9 mouse cellular contexts compared by ENCODE assay signal in genomic region chr7:16848579-16848978, GRCm38 (mm10). TPM values are rescaled to one million over a fixed set of nuclear protein-coding genes. Genes with fewer than 3 reads are reported as not detected.
DNase-seq lines count a peak whose midpoint lies in the region; ATAC-seq and TF ChIP-seq lines count a peak whose summit lies in the region.
"Had no signal": no experiment of that assay in that cellular context is flagged by ENCODE, and none has a peak within 500 bp of the region (broad histone marks: within the 10 kb centered on the region; RNA-seq: fewer than 3 reads in every experiment).

No protein-coding gene starts in this region.

- no peak for TF ChIP-seq POLR2A in testis, adult 2 months (IDR thresholded peaks at IDR 0.05; ENCODE audit: control insufficient read depth, low read depth, low read length)

- no peak for ATAC-seq in midbrain, embryonic 15.5 days (replicated peaks)

- TF ChIP-seq CTCF in testis, adult 2 months (IDR thresholded peaks at IDR 0.05; ENCODE audit: control insufficient read depth, insufficient read depth, insufficient replicate concordance, low read depth, low read length): peak; percentile 74; the same call in 1 of the 2 replicates

- no peak overlapping the region for H3K9ac ChIP-seq in midbrain, embryonic 15.5 days
- H3K9ac ChIP-seq: embryonic facial prominence, embryonic 15.5 days; limb, embryonic 12.5 days had no signal

- H3K27ac ChIP-seq in midbrain, embryonic 10.5 days (replicated peaks): 0 out of 2 replicates have a peak overlapping the region, but pooled peaks have one; percentile 7
- H3K27ac ChIP-seq in midbrain, embryonic 15.5 days: no peak overlapping the region
- no peak overlapping the region for H3K27ac ChIP-seq in testis, adult 2 months (ENCODE audit: control insufficient read depth, insufficient read depth, low read depth, low read length)
- H3K27ac ChIP-seq: embryonic facial prominence, embryonic 15.5 days; limb, embryonic 12.5 days had no signal

- H3K36me3 ChIP-seq in midbrain, embryonic 10.5 days: peaks cover 60% of the 10 kb centered on the region
- no peaks in the 10 kb centered on the region; the same call in 1 of the 2 replicates for H3K36me3 ChIP-seq in midbrain, embryonic 15.5 days (replicated peaks)
- no peaks in the 10 kb centered on the region for H3K36me3 ChIP-seq in testis, adult 2 months (ENCODE audit: control insufficient read depth, insufficient read depth, low read length)

- H3K4me2 ChIP-seq in midbrain, embryonic 15.5 days: no peak overlapping the region
- H3K4me2 ChIP-seq: embryonic facial prominence, embryonic 15.5 days; limb, embryonic 12.5 days had no signal

- peaks cover 23% of the 10 kb centered on the region for H3K4me1 ChIP-seq in midbrain, embryonic 10.5 days
- peaks cover 18% of the 10 kb centered on the region for H3K4me1 ChIP-seq in midbrain, embryonic 15.5 days
- peaks cover 33% of the 10 kb centered on the region for H3K4me1 ChIP-seq in testis, adult 2 months (ENCODE audit: control insufficient read depth, insufficient read depth, low read length)

- H3K27me3 ChIP-seq in midbrain, embryonic 10.5 days (ENCODE audit: low read depth, poor library complexity, severe bottlenecking): peaks cover 15% of the 10 kb centered on the region; the same call in 1 of the 2 replicates
- H3K27me3 ChIP-seq in midbrain, embryonic 15.5 days (replicated peaks): no peaks in the 10 kb centered on the region
- no peaks in the 10 kb centered on the region for H3K27me3 ChIP-seq in testis, adult 2 months (ENCODE audit: control insufficient read depth, insufficient read depth, low read length)
- H3K27me3 ChIP-seq: embryonic facial prominence, embryonic 15.5 days; limb, embryonic 12.5 days had no signal

- WGBS in midbrain, embryonic 10.5 days: 19% methylated on average over 17 of the region's 17 CpGs
- 27% methylated on average over 17 of the region's 17 CpGs for WGBS in midbrain, embryonic 15.5 days

- DNase-seq in midbrain, embryonic 10.5 days (ENCODE audit: low spot score): peak; percentile 55
- DNase-seq in adrenal gland, postnatal 14 days: peak; percentile 73
- peak; percentile 59 for DNase-seq in embryo, embryonic 10 days (ENCODE audit: low spot score)
- peak; percentile 75 for DNase-seq in kidney, postnatal 10 days
- peak; percentile 75 for DNase-seq in lung, postnatal 10 days

- no peaks in the 10 kb centered on the region for H3K9me3 ChIP-seq in midbrain, embryonic 10.5 days (replicated peaks)
- H3K9me3 ChIP-seq in midbrain, embryonic 15.5 days: no peaks in the 10 kb centered on the region
- H3K9me3 ChIP-seq: embryonic facial prominence, embryonic 15.5 days; limb, embryonic 12.5 days had no signal

- H3K4me3 ChIP-seq in midbrain, embryonic 10.5 days: no peak overlapping the region
- no peak overlapping the region for H3K4me3 ChIP-seq in midbrain, embryonic 15.5 days
- H3K4me3 ChIP-seq in testis, adult 2 months (ENCODE audit: control insufficient read depth, low read depth, low read length): peak overlapping the region; percentile 58
- H3K4me3 ChIP-seq: embryonic facial prominence, embryonic 15.5 days; limb, embryonic 12.5 days had no signal

RNA-seq across cellular contexts. Expression of gene Prkd2, which starts 5.9 kb away (rescaled TPM):
- 11.1 and 11.8 TPM in 2 replicates for polyA plus RNA-seq in midbrain, embryonic 10.5 days (2016; fragmentation: Nextera tagmentation; extraction: Ambion mirVana)
- polyA plus RNA-seq in midbrain, embryonic 15.5 days (2015; fragmentation: Nextera tagmentation; extraction: Ambion mirVana): 6.7 TPM in 2 replicates
- total RNA-seq in adrenal gland, postnatal 14 days (2021): 25.0 and 35.4 TPM in 2 replicates
- 2.8 and 4.5 TPM in 2 replicates for polyA plus RNA-seq in testis, adult 2 months (2012; rRNA removed)

RNA-seq across cellular contexts. Expression of gene Dact3, which starts 26.5 kb away (rescaled TPM):
- polyA plus RNA-seq in midbrain, embryonic 10.5 days (2016; fragmentation: Nextera tagmentation; extraction: Ambion mirVana): 1.9 and 2.2 TPM in 2 replicates
- polyA plus RNA-seq in midbrain, embryonic 15.5 days (2015; fragmentation: Nextera tagmentation; extraction: Ambion mirVana): 4.7 and 4.8 TPM in 2 replicates
- 2.6 and 4.1 TPM in 2 replicates for total RNA-seq in adrenal gland, postnatal 14 days (2021)
- polyA plus RNA-seq in testis, adult 2 months (2012; rRNA removed): 30.7 and 31.2 TPM in 2 replicates

RNA-seq across cellular contexts. Expression of gene Fkrp, which starts 32.0 kb away (rescaled TPM):
- polyA plus RNA-seq in midbrain, embryonic 10.5 days (2016; fragmentation: Nextera tagmentation; extraction: Ambion mirVana): 28.3 and 32.9 TPM in 2 replicates
- 51.9 and 55.1 TPM in 2 replicates for polyA plus RNA-seq in midbrain, embryonic 15.5 days (2015; fragmentation: Nextera tagmentation; extraction: Ambion mirVana)
- 23.8 and 25.1 TPM in 2 replicates for total RNA-seq in adrenal gland, postnatal 14 days (2021)
- polyA plus RNA-seq in testis, adult 2 months (2012; rRNA removed): 3.4 and 3.6 TPM in 2 replicates

RNA-seq across cellular contexts. Expression of gene Strn4, which starts 32.9 kb away (rescaled TPM):
- polyA plus RNA-seq in midbrain, embryonic 10.5 days (2016; fragmentation: Nextera tagmentation; extraction: Ambion mirVana): 108 and 137 TPM in 2 replicates
- polyA plus RNA-seq in midbrain, embryonic 15.5 days (2015; fragmentation: Nextera tagmentation; extraction: Ambion mirVana): 205 and 227 TPM in 2 replicates
- total RNA-seq in adrenal gland, postnatal 14 days (2021): 71.1 and 71.7 TPM in 2 replicates
- polyA plus RNA-seq in testis, adult 2 months (2012; rRNA removed): 130 and 147 TPM in 2 replicates

RNA-seq across cellular contexts. Expression of gene Gng8, which starts 43.0 kb away (rescaled TPM):
- polyA plus RNA-seq in midbrain, embryonic 10.5 days (2016; fragmentation: Nextera tagmentation; extraction: Ambion mirVana): 5.4 and 8.5 TPM in 2 replicates
- 9.7 and 16.6 TPM in 2 replicates for polyA plus RNA-seq in midbrain, embryonic 15.5 days (2015; fragmentation: Nextera tagmentation; extraction: Ambion mirVana)
- 0.59 and 0.60 TPM in 2 replicates for total RNA-seq in adrenal gland, postnatal 14 days (2021)
- polyA plus RNA-seq in testis, adult 2 months (2012; rRNA removed): 9.5 and 10.3 TPM in 2 replicates
